23 mouse cellular contexts compared by ENCODE assay signal in the genomic region with DNA sequence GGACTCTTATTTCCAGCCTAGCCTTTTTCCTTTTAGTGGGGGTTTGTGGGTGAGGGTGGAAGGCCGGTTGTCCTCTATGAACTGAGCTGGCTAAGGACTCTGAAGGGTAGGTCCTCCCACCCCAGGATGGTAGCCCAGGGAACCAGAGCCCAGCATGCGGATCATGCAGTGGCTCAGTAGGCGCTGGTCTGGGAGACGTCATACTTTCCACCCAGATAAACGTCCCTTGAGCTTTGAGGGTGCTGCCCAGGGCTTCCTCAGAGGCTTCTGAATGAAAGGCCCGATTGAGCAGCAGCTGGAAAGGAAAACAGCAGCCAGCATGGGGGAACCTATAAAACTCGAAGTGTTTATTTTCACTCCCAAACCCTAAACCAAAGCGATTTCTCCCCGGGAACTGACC.
A peak's percentile ranks its signal among the peaks of the same experiment; 100 is the strongest.
DNase-seq lines count a peak whose midpoint lies in the region; ATAC-seq lines count a peak whose summit lies in the region.
"Had no signal": no experiment of that assay in that cellular context is flagged by ENCODE, and none has a peak within 500 bp of the region (broad histone marks: within the 10 kb centered on the region; RNA-seq: fewer than 3 reads in every experiment).

No protein-coding gene starts in this region.

- DNase-seq in heart, embryonic 10.5 days (ENCODE audit: low spot score) = no peak
- no peak for DNase-seq in heart, adult 18-20 months
- no peak for DNase-seq in hindbrain, embryonic 10.5 days (ENCODE audit: low spot score)
- DNase-seq in T-cell, adult 2 months (ENCODE audit: low spot score) = no peak
- DNase-seq: adrenal gland, postnatal 36 days; cerebellum, adult 2 months; cerebellum, postnatal 36 days; kidney, adult 9 months; kidney, postnatal 4 days; layer of hippocampus, postnatal 36 days; lung, postnatal 4 days; right cerebral cortex, postnatal 25 days; thymus, adult 2 months had no signal

- H3K36me3 ChIP-seq in heart, embryonic 10.5 days = peaks cover 10% of the 10 kb centered on the region; the same call in 1 of the 2 replicates
- H3K36me3 ChIP-seq in hindbrain, embryonic 10.5 days = no peaks in the 10 kb centered on the region
- H3K36me3 ChIP-seq in hindbrain, embryonic 16.5 days (ENCODE audit: control insufficient read depth, insufficient read depth, low read length) = no peaks in the 10 kb centered on the region
- H3K36me3 ChIP-seq in embryonic facial prominence, embryonic 12.5 days = no peaks in the 10 kb centered on the region
- no peaks in the 10 kb centered on the region for H3K36me3 ChIP-seq in limb, embryonic 12.5 days
- H3K36me3 ChIP-seq in liver, embryonic 12.5 days = no peaks in the 10 kb centered on the region
- H3K36me3 ChIP-seq: forebrain, embryonic 10.5 days; hindbrain, embryonic 13.5 days; intestine, embryonic 15.5 days; lung, embryonic 15.5 days; stomach, embryonic 15.5 days had no signal

- no peak overlapping the region for H3K4me3 ChIP-seq in heart, embryonic 10.5 days
- H3K4me3 ChIP-seq in hindbrain, embryonic 10.5 days = no peak overlapping the region
- no peak overlapping the region for H3K4me3 ChIP-seq in hindbrain, embryonic 16.5 days (ENCODE audit: low read length)
- no peak overlapping the region for H3K4me3 ChIP-seq in embryonic facial prominence, embryonic 12.5 days
- no peak overlapping the region for H3K4me3 ChIP-seq in limb, embryonic 12.5 days (replicated peaks)
- H3K4me3 ChIP-seq in liver, embryonic 12.5 days = no peak overlapping the region
- H3K4me3 ChIP-seq: forebrain, embryonic 10.5 days; hindbrain, embryonic 13.5 days; intestine, embryonic 15.5 days; lung, embryonic 15.5 days; stomach, embryonic 15.5 days had no signal

- peaks cover 19% of the 10 kb centered on the region for H3K4me1 ChIP-seq in heart, embryonic 10.5 days
- H3K4me1 ChIP-seq in hindbrain, embryonic 10.5 days (replicated peaks) = peaks cover 25% of the 10 kb centered on the region
- no peaks in the 10 kb centered on the region; the same call in 1 of the 2 replicates for H3K4me1 ChIP-seq in hindbrain, embryonic 16.5 days (ENCODE audit: control insufficient read depth, insufficient read depth, low read depth, low read length)
- peaks cover 22% of the 10 kb centered on the region for H3K4me1 ChIP-seq in embryonic facial prominence, embryonic 12.5 days
- peaks cover 71% of the 10 kb centered on the region for H3K4me1 ChIP-seq in limb, embryonic 12.5 days (replicated peaks)
- no peaks in the 10 kb centered on the region for H3K4me1 ChIP-seq in liver, embryonic 12.5 days

- no peak overlapping the region for H3K4me2 ChIP-seq in hindbrain, embryonic 16.5 days (ENCODE audit: low read length)
- H3K4me2 ChIP-seq in embryonic facial prominence, embryonic 12.5 days (replicated peaks) = no peak overlapping the region
- H3K4me2 ChIP-seq in limb, embryonic 12.5 days = peak overlapping the region; percentile 16; the same call in 1 of the 2 replicates
- H3K4me2 ChIP-seq in liver, embryonic 12.5 days = no peak overlapping the region
- H3K4me2 ChIP-seq: hindbrain, embryonic 13.5 days; intestine, embryonic 15.5 days; lung, embryonic 15.5 days; stomach, embryonic 15.5 days had no signal

- no peak for ATAC-seq in hindbrain, embryonic 16.5 days
- ATAC-seq in embryonic facial prominence, embryonic 12.5 days (ENCODE audit: insufficient number of reproducible peaks, insufficient read depth, low FRiP score, low TSS enrichment) = no peak
- ATAC-seq in limb, embryonic 12.5 days (ENCODE audit: insufficient number of reproducible peaks, insufficient read depth, low FRiP score, low TSS enrichment, low read depth) = no peak; the same call in 1 of the 2 replicates
- ATAC-seq in liver, embryonic 12.5 days = no peak
- ATAC-seq: intestine, embryonic 15.5 days had no signal

- no peaks in the 10 kb centered on the region for H3K9me3 ChIP-seq in heart, embryonic 10.5 days
- no peaks in the 10 kb centered on the region for H3K9me3 ChIP-seq in hindbrain, embryonic 10.5 days
- no peaks in the 10 kb centered on the region for H3K9me3 ChIP-seq in hindbrain, embryonic 16.5 days (ENCODE audit: control insufficient read depth, low read length)
- H3K9me3 ChIP-seq in embryonic facial prominence, embryonic 12.5 days = no peaks in the 10 kb centered on the region
- no peaks in the 10 kb centered on the region for H3K9me3 ChIP-seq in limb, embryonic 12.5 days
- no peaks in the 10 kb centered on the region for H3K9me3 ChIP-seq in liver, embryonic 12.5 days (replicated peaks)
- H3K9me3 ChIP-seq: forebrain, embryonic 10.5 days; hindbrain, embryonic 13.5 days; intestine, embryonic 15.5 days; lung, embryonic 15.5 days; stomach, embryonic 15.5 days had no signal

- 54% methylated on average over 9 of the region's 9 CpGs for WGBS in heart, embryonic 10.5 days
- WGBS in hindbrain, embryonic 10.5 days = 71% methylated on average over 9 of the region's 9 CpGs
- 68% methylated on average over 9 of the region's 9 CpGs for WGBS in hindbrain, embryonic 16.5 days
- 63% methylated on average over 9 of the region's 9 CpGs for WGBS in embryonic facial prominence, embryonic 12.5 days
- 35% methylated on average over 9 of the region's 9 CpGs for WGBS in limb, embryonic 12.5 days
- 64% methylated on average over 9 of the region's 9 CpGs for WGBS in liver, embryonic 12.5 days (ENCODE audit: insufficient replicate concordance)

- 0 out of 2 replicates have a peak overlapping the region, but pooled peaks have one; percentile 37 for H3K27ac ChIP-seq in heart, embryonic 10.5 days
- H3K27ac ChIP-seq in hindbrain, embryonic 10.5 days = peak overlapping the region; percentile 4; the same call in 1 of the 2 replicates
- H3K27ac ChIP-seq in hindbrain, embryonic 16.5 days (ENCODE audit: low read depth, low read length) = no peak overlapping the region
- H3K27ac ChIP-seq in embryonic facial prominence, embryonic 12.5 days = peak overlapping the region; percentile 69
- peak overlapping the region; percentile 92 for H3K27ac ChIP-seq in limb, embryonic 12.5 days
- no peak overlapping the region for H3K27ac ChIP-seq in liver, embryonic 12.5 days
- H3K27ac ChIP-seq: forebrain, embryonic 10.5 days; hindbrain, embryonic 13.5 days; intestine, embryonic 15.5 days; liver, embryonic 14.5 days; lung, embryonic 15.5 days; stomach, embryonic 15.5 days had no signal

- no peak overlapping the region for H3K9ac ChIP-seq in hindbrain, embryonic 16.5 days (ENCODE audit: low read depth, low read length)
- H3K9ac ChIP-seq in embryonic facial prominence, embryonic 12.5 days = no peak overlapping the region
- 0 out of 2 replicates have a peak overlapping the region, but pooled peaks have one; percentile 14 for H3K9ac ChIP-seq in limb, embryonic 12.5 days (replicated peaks)
- H3K9ac ChIP-seq in liver, embryonic 12.5 days = no peak overlapping the region
- H3K9ac ChIP-seq: hindbrain, embryonic 13.5 days; intestine, embryonic 15.5 days; liver, embryonic 14.5 days; lung, embryonic 15.5 days; stomach, embryonic 15.5 days had no signal

- no peaks in the 10 kb centered on the region for H3K27me3 ChIP-seq in heart, embryonic 10.5 days (ENCODE audit: insufficient read depth, poor library complexity, severe bottlenecking)
- H3K27me3 ChIP-seq in hindbrain, embryonic 10.5 days (ENCODE audit: insufficient read depth, poor library complexity, severe bottlenecking) = no peaks in the 10 kb centered on the region
- H3K27me3 ChIP-seq in hindbrain, embryonic 16.5 days (replicated peaks; ENCODE audit: control insufficient read depth, insufficient read depth, low read length) = no peaks in the 10 kb centered on the region
- no peaks in the 10 kb centered on the region for H3K27me3 ChIP-seq in embryonic facial prominence, embryonic 12.5 days
- no peaks in the 10 kb centered on the region for H3K27me3 ChIP-seq in limb, embryonic 12.5 days
- H3K27me3 ChIP-seq in liver, embryonic 12.5 days (replicated peaks) = no peaks in the 10 kb centered on the region
- H3K27me3 ChIP-seq: intestine, embryonic 15.5 days; lung, embryonic 15.5 days; stomach, embryonic 15.5 days had no signal

Comparison
In these comparisons a context has a peak if more than half of its experiments do, and no peak if none do; other contexts are left out.
1. H3K27ac ChIP-seq: peak in heart, embryonic 10.5 days (single experiment), hindbrain, embryonic 10.5 days (single experiment), embryonic facial prominence, embryonic 12.5 days (single experiment) and limb, embryonic 12.5 days (single experiment); none in hindbrain, embryonic 16.5 days (single experiment) and liver, embryonic 12.5 days (single experiment).